Mouse (Mus musculus): Measurements from ENCODE around the gene Hhex. TPM values are rescaled to one million over a fixed set of nuclear protein-coding genes. Genes with fewer than 3 reads are reported as not detected.

Hhex gene
- total RNA-seq, 2 experiments from 2014 or later: 22.7 to 33.1 TPM

GRCm38 (mm10) chr19:37448212-37448611, 13.6 kb downstream of the Hhex start:
- DNase-seq (ENCODE audit: low spot score in 2 of 2): no peak

DNA sequence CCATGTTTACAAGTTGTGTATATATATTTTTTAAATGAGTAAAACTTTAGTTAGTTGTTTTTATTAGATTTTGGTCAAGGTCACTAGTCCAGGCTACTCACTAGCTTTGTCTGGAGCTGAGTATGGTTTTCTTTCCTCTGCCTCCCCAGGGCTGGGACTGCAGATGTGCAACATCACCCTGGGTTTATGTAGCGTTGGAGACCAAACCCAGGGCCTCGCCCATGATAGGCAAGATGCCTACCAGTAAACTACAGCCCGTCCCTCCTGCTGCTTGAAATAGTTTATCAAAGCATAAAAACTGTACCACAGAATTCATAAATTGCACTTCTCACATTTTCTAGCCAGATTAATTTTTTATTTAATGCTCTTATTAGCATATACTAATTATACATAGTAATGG, 14.6 kb downstream of the Hhex start:
- no peak for DNase-seq (ENCODE audit: low spot score in 2 of 2)

DNA sequence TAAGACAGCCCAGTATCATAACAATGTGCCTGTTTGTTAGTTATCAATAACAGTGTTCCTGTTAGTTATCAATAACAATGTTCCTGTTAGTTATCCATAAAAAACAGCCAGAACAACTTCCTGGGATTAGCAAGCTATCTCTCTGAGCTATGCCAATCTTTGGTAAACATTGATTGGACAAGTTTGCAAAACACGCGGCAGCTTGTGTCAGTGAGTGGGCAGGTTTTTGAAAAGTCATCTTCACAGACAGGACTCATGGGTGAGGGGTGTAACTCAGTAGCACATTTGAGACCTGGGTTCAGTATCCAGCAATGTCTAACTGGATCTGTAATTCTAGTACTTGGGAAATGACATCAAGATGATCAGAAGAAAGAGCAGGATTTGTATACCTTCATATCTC, 20.9 kb downstream of the Hhex start:
- DNase-seq (ENCODE audit: low spot score in 2 of 2): no peak

DNA sequence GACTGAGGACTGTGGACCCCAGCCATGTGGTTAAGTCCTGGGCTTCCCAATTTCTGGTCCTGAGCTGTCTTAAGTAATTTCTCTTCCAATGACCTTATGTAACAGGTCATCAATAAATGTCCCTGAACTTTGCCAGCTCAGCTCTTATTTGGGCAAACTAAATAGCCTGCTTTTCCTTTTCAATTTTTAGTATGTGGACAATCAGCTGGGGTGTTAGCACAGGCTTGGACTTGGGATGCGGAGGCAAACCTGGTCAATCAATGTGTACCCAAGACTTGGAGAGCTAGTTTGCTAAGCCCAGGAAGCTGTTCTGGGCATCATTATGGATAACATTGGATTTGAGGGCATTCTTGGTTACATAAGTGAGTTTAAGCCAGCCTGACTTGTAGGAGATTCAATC, 21.4 kb downstream of the Hhex start:
- no peak for DNase-seq (ENCODE audit: low spot score in 2 of 2)

DNA sequence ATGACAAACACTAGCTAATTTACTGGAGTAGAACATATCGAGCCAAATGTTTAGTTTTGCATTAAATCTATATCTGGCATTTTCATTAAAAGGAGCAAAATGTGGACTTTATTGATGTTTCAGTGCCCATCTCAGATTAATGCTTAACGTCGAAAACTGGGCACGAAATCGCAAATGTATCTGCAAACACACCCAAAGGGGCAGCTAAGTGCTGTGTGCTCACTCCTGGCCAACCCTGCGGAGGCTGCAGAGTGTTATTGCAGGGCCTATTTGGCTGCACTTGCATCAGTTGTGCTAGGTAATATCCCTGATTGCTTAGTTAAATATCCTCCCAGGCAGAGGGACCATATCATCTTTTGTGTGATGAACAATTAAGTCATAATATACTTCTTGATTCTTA, 23.4 kb downstream of the Hhex start:
- DNase-seq (ENCODE audit: low spot score in 2 of 2): no peak

DNA sequence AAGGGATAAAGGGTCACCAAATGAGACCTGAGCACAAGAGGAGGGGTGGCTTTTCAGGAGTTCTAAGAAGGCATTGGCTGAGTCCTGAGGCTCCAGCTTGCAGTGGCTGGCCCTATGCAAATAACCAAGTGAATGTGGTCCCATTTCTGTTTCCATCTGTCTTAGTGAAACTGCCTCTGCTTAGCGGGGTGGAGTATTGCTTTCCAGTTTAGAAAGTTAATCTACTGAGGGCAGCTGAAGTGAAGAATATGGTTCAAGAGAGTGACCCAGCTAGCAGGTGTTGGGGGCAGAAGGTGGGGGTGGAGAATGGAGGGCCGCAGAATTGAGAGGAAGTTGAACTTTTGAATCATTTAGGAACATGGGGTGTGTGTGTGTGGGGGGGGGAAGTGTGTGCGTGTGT, 31.8 kb downstream of the Hhex start:
- no peak for DNase-seq (ENCODE audit: low spot score in 2 of 2)

GRCm38 (mm10) chr19:37466978-37467377, 32.4 kb downstream of the Hhex start:
- DNase-seq (ENCODE audit: low spot score in 2 of 2): no peak

DNA sequence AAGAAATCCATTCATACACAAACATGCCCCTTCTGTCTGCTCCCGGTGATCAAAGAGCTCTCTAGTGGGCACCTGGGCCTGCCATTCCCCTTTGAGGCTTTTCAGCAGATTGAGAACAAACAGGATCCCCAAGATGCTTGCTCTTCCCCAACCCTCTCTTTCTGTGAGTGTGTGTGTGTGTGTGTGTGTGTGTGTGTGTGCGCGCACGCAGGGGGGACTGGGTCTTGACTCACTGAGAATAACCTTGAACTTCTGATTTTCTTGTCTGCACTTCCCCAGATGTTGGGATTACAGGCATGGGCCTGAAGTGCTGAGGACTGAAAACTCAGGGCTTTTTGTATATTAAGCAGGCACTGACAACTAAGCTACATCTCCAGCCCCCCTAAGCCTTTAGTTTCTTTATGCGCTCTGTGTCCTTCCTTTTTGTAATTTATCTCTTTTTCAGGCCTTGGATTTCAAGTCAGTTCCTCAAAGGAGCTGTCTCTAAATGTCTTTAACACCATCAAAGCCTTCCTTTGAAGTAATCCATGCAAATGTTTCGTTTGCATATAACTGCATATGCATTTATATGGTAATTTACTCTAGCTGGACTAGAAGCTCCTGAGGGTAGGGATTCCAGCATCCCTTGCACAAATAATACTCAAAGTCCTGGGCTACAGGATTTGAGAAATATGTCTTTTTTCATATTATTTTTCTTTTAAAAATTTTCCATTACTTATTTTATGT, 34.4 kb downstream of the Hhex start:
- DNase-seq (ENCODE audit: low spot score in 2 of 2): no peak

DNA sequence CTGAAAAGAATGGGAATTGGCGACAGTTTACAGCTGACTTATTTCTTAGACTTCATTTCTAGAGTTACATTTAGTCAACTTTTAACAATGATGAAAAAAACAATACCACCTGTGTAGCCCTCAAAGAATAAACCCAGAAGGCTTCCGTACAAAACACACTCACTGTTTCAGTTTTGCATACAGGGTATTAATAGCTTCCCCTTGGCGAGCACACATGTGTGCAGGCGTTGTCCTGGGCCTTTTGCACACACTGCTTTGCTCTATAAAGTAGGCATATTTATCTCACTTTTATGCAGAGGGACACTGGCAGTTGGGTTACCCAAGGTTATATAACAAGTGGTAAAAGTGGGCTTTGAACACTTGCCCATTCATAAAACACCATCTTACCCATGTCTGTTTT, 37.1 kb downstream of the Hhex start:
- DNase-seq (ENCODE audit: low spot score in 2 of 2): no peak

GRCm38 (mm10) chr19:37472589-37472988, 38.0 kb downstream of the Hhex start:
- DNase-seq (ENCODE audit: low spot score in 2 of 2): no peak

- DNase-seq (ENCODE audit: low spot score in 2 of 2): no peak
Measured at GRCm38 (mm10) chr19:37481704-37482103, 47.1 kb downstream of the Hhex start.

- no peak for DNase-seq (ENCODE audit: low spot score in 2 of 2)
Measured at GRCm38 (mm10) chr19:37482556-37483187, 48.1 kb downstream of the Hhex start.

DNA sequence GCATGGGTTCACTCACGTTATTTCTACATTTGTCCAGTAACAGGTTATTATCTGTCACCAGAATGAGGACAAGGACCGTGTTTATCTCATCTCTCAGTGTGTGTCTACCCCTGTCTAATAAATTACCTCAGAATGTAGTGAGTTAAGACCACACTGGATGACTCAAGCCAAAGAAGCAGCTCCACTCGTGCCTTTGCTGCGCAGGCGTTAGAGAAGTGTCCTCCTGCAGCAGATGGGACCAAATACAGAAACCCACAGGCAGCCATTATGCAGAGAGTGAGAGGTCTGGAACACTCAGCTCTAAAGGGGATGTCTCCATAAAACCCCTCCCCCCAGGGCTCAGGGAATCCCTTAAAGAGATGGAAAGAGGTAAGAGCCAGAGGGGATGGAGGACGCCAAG, 50.2 kb downstream of the Hhex start:
- DNase-seq (ENCODE audit: low spot score in 2 of 2): no peak

- no peak for DNase-seq (ENCODE audit: low spot score in 2 of 2)
Measured at GRCm38 (mm10) chr19:37486801-37487200, 52.2 kb downstream of the Hhex start.

GRCm38 (mm10) chr19:37487811-37488475, 53.3 kb downstream of the Hhex start:
- DNase-seq (ENCODE audit: low spot score in 2 of 2): no peak

DNA sequence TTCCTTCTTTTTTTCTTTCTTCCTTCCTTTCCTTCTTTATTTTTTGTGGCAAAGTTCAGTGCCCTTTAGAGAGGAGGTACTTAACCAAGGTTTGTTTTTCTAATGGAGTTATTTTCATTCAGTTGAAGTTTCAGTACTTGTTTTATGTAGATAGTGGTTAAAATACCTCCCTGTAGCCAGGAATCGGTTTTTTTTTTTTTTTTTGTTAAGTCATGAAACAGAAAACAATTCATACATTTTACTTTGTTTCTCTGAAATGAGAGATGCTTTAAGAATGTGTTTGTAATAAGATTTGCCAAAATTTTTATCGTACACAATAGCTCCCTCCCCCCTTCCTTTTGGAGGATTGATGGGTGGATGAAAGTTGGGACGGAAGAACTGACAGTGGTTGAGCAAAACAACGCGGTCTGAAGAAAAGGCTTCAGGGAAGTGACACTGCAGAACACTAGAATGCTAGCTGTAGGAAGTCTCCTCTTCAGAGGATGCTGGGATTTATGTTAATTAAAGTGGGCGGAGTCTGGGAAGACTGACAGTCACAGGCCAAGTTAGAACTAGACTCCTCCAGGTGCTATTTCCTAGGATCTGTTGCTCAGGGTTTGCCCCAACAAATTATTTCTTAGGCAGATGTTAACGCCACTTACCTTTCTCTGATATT, 54.1 kb downstream of the Hhex start:
- no peak for DNase-seq (ENCODE audit: low spot score in 2 of 2)

Other genes with a start within 250 kb of the Hhex start
- 10 to 100 TPM; 90.3 to 91.3 TPM for gene March5, start 227.3 kb upstream of the Hhex start, total RNA-seq (2021)
- 10 to 100 TPM; 20.4 to 20.6 TPM for gene Cpeb3, start 226.2 kb upstream of the Hhex start, total RNA-seq (2021)
- 10 to 100 TPM; 65.4 to 69.4 TPM for gene Ide, start 97.0 kb upstream of the Hhex start, total RNA-seq (2021)
- 10 to 100 TPM; 21.2 to 23.7 TPM for gene Kif11, start 58.4 kb upstream of the Hhex start, total RNA-seq (2021)
- gene Exoc6, start 115.6 kb downstream of the Hhex start, total RNA-seq (2021): 10 to 100 TPM; 21.3 to 22.3 TPM

Measured in adrenal gland, postnatal 4 days (tissue).